Mouse (Mus musculus) MEL (cell line): Measurements from ENCODE around the gene Tsacc.

Source experiments
- CHD2 ChIP-seq: IDR thresholded peaks from 2 replicates; pipeline ENCODE4 v1.6.1; 2011; ENCODE audit warnings: low read length, improper control_type of control experiment
- CTCF ChIP-seq, 3 experiments: IDR thresholded peaks in 2 of 3; conservative IDR thresholded peaks in 1 of 3; 2 replicates each; pipeline ENCODE4 v1.5.1; 2011 to 2012; ENCODE audit warnings: low read length in 3 of 3, low read depth in 2 of 3, mild to moderate bottlenecking in 2 of 3, improper control_type of control experiment in 1 of 3, inconsistent platforms in 1 of 3, mixed read lengths in 1 of 3, moderate library complexity in 1 of 3; ENCODE audit not compliant: control insufficient read depth in 1 of 3, insufficient read depth in 1 of 3, poor library complexity in 1 of 3, severe bottlenecking in 1 of 3
- MAFK ChIP-seq: IDR thresholded peaks from 2 replicates; pipeline ENCODE4 v1.6.1; 2011; ENCODE audit warnings: low read depth, mild to moderate bottlenecking, low read length, improper control_type of control experiment, borderline replicate concordance
- MAZ ChIP-seq: IDR thresholded peaks from 2 replicates; pipeline ENCODE4 v1.6.1; 2012; ENCODE audit warnings: low read depth, mild to moderate bottlenecking, inconsistent platforms, low read length, improper control_type of control experiment
- MEF2A ChIP-seq: IDR thresholded peaks from 2 replicates; pipeline ENCODE4 v1.6.1; 2014; ENCODE audit warnings: low read depth, mild to moderate bottlenecking, inconsistent platforms, low read length, improper control_type of control experiment; ENCODE audit not compliant: poor library complexity, insufficient replicate concordance, severe bottlenecking; ENCODE audit errors: extremely low read depth
- NRF1 ChIP-seq: IDR thresholded peaks from 2 replicates; pipeline ENCODE4 v1.6.1; 2014; ENCODE audit warnings: low read depth, mild to moderate bottlenecking, inconsistent platforms, low read length, improper control_type of control experiment, moderate library complexity; ENCODE audit not compliant: poor library complexity, insufficient read depth, severe bottlenecking
- ZC3H11A ChIP-seq: IDR thresholded peaks from 2 replicates; pipeline ENCODE4 v1.6.1; 2012; ENCODE audit warnings: low read depth, mild to moderate bottlenecking, inconsistent platforms, low read length, improper control_type of control experiment

GRCm38 (mm10) chr3:88297321-88297851 is 587 bp upstream of the Tsacc start:
- TF ChIP-seq CTCF (IDR thresholded peaks at IDR 0.05 in 2 of 3, conservative IDR thresholded peaks at IDR 0.05 in 1 of 3; ENCODE audit: control insufficient read depth in 1 of 3, insufficient read depth in 1 of 3, low read depth in 2 of 3, low read length in 3 of 3, poor library complexity in 1 of 3, severe bottlenecking in 1 of 3) (no peak), NRF1 (no peak), MAZ (no peak), CHD2 (no peak), ZC3H11A (no peak), MEF2A (no peak), MAFK (no peak)
